Mouse (Mus musculus): ENCODE results near the gene Ptpn13. TPM values are rescaled to one million over a fixed set of nuclear protein-coding genes. Genes with fewer than 3 reads are reported as not detected.

Gene Ptpn13
- polyA plus RNA-seq, 1 experiment from 2014 or later = 3.5 TPM

DNA sequence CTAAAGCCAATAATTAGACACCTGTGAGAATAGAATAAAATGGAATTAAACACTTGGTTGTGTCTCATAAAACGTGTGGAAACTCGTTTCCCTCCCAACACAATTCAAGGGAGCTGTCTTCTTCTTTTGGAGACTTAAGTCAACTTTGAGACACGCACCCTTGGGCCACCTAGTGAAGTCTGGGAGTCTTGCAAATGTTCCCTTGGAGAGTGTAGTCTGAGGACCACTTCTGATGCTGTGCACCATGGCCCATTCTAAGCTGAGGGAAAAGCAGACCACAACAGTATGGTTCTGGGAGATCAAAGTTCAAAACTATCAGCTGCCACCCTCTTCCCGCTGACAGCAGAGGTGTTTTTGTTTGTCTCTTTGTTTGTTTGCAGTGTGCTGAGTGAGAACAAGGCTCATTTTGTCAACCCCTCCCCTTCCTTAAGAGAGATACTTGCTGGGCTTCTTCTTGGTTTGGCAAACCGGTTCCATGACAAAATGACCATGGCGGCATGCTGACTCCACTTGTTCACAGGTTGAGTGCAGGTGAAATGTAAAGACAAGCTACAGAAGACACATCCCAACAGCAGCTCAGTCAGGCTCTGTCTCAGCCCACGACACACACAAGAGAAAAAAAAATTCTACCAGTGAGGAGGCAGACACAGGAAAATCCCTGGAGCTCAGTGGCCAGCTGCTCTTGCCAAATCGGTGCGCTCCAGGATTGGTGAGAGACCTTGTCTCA lies 205.0 kb downstream of the Ptpn13 start:
- Histone ChIP-seq H3K4me1 (peaks cover 15% of the 10 kb centered on the region), H3K27ac (replicated peaks) (no peak overlapping the region), H3K4me2 (no peak overlapping the region), H3K4me3 (replicated peaks) (no peak overlapping the region), H3K36me3 (no peaks in the 10 kb centered on the region), H3K9me3 (replicated peaks) (no peaks in the 10 kb centered on the region), H3K27me3 (replicated peaks) (no peaks in the 10 kb centered on the region), H3K9ac (replicated peaks) (no peak overlapping the region)
- 75% methylated on average over 9 of the region's 9 CpGs for WGBS
- ATAC-seq (ENCODE audit: low FRiP score) = no peak

DNA sequence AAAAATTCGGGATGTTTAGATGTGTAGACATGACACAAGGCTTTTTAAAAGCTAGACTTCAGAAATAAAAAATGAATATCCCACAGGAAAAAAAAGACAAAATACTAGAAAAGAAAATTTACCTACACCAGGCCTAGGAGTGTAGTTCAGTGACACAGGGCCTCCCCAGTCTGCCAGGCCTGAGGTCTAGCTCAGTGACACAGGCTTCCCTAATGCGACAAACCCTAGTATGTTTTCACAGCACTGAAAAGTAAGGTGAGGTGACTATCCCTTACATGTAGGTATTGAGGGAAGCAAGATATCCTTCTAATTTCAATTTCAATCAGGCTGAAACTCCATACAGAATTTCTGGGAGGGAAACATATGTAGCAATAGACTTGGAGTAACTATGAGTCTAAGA lies 212.2 kb downstream of the Ptpn13 start:
- Histone ChIP-seq H3K4me1 (no peaks in the 10 kb centered on the region), H3K36me3 (no peaks in the 10 kb centered on the region), H3K9ac (replicated peaks) (no peak overlapping the region), H3K9me3 (replicated peaks) (no peaks in the 10 kb centered on the region), H3K27me3 (replicated peaks) (no peaks in the 10 kb centered on the region), H3K4me2 (no peak overlapping the region), H3K27ac (replicated peaks) (no peak overlapping the region), H3K4me3 (replicated peaks) (no peak overlapping the region)
- 88% methylated on average over 2 of the region's 2 CpGs for WGBS
- no peak for ATAC-seq (ENCODE audit: low FRiP score)

DNA sequence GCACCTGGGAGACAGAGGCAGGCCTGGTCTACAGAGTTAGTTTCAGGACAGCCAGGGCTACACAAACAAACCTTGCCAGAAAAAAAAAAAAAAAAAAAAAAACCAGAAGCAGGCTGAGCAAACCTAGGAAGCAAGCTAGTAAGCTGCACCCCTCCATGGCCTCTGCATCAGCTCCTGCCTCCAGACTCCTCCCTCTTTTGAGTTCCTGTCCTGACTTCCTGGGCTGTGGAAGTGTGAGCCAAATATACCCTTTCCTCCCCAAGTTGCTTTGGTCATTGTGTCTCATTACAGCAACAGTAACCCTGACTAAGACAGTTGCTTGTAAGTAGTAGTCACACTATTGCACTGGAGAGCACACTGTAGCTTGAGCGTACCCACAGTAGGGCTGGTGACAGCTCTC lies 219.2 kb downstream of the Ptpn13 start:
- ATAC-seq (ENCODE audit: low FRiP score) = no peak
- Histone ChIP-seq H3K27ac (replicated peaks) (no peak overlapping the region), H3K9me3 (replicated peaks) (no peaks in the 10 kb centered on the region), H3K27me3 (replicated peaks) (no peaks in the 10 kb centered on the region), H3K9ac (replicated peaks) (no peak overlapping the region), H3K36me3 (no peaks in the 10 kb centered on the region), H3K4me2 (no peak overlapping the region), H3K4me1 (0 out of 2 replicates have a peak, but pooled peaks cover 4% of the 10 kb centered on the region), H3K4me3 (replicated peaks) (no peak overlapping the region)
- 100% methylated on average over 1 of the region's 1 CpGs for WGBS

- no peak for ATAC-seq (ENCODE audit: low FRiP score)
- Histone ChIP-seq H3K27me3 (replicated peaks) (no peaks in the 10 kb centered on the region), H3K9me3 (replicated peaks) (no peaks in the 10 kb centered on the region), H3K27ac (replicated peaks) (no peak overlapping the region), H3K36me3 (no peaks in the 10 kb centered on the region), H3K4me1 (0 out of 2 replicates have a peak, but pooled peaks cover 4% of the 10 kb centered on the region), H3K4me2 (no peak overlapping the region), H3K4me3 (replicated peaks) (no peak overlapping the region), H3K9ac (replicated peaks) (no peak overlapping the region)
- 86% methylated on average over 3 of the region's 3 CpGs for WGBS
These were observed 222.3 kb downstream of the Ptpn13 start for GRCm38 (mm10) chr5:103647320-103647719.

Other genes starting within 250 kb of the Ptpn13 start
- 78.7 and 90.3 TPM in 2 replicates for gene Mapk10, start 213.9 kb upstream of the Ptpn13 start, polyA plus RNA-seq (2015; fragmentation: Nextera tagmentation; extraction: Ambion mirVana)
- 0.36 and 0.38 TPM in 2 replicates for gene Slc10a6, start 204.2 kb downstream of the Ptpn13 start, polyA plus RNA-seq (2015; fragmentation: Nextera tagmentation; extraction: Ambion mirVana)
- gene 1700016H13Rik, start 230.8 kb downstream of the Ptpn13 start, polyA plus RNA-seq (2015; fragmentation: Nextera tagmentation; extraction: Ambion mirVana) = 0.17 TPM in 1 of 2 replicates, not detected in the other